Mouse (Mus musculus) embryonic stem cell, embryonic (primary cell): ENCODE results near the gene Sectm1b.

ENCODE experiments used
- CTCF ChIA-PET, 4 experiments: fragments of 300-600 bp in 2 of 4; fragments of 350-600 bp in 2 of 4; sonication (Branson Sonifier 250); formaldehyde crosslinking; loops; one replicate each; lab custom pipeline; 2022; ENCODE audit warnings: inconsistent platforms in 2 of 4; lab: Charles Lee
- POLR2A ChIA-PET, 4 experiments: fragments of 300-600 bp in 2 of 4; fragments of 350-600 bp in 2 of 4; sonication (Branson Sonifier 250); formaldehyde crosslinking; loops; one replicate each; lab custom pipeline; 2022; ENCODE audit warnings: antibody characterized with exemption in 4 of 4, inconsistent platforms in 1 of 4; lab: Charles Lee

Sectm1b gene

DNA sequence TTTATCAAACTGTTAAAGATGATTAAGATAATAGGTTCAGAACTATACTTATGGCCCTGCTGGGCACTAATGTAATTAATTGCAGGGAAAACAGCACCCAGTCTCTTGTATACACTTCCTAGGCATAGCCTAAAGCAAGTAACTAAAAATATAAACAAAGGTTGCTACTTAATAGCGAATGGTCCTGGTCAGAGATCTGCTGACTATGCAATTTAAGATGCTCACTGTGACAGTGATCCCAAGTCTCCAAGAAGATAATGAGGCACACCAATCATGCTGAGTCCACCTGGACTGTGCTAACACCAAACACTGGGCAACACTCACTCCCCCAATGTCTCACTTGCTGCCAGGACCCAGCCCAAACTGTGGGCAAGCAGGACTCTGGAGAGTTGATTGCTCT is 13.5 kb downstream of the Sectm1b start:
- POLR2A ChIA-PET: interaction anchor here in 1 of 4 experiments (0.7 kb wide), 1 partner anchor 96 kb away, joined by 3 read pairs; the partner anchor contains the start of gene Tex19.1
- CTCF ChIA-PET: interaction anchor here in 2 of 4 experiments (1.3 to 1.4 kb wide), 2 partner anchors 9 to 77 kb away, joined by 4 to 5 read pairs; no protein-coding TSS in a partner anchor

DNA sequence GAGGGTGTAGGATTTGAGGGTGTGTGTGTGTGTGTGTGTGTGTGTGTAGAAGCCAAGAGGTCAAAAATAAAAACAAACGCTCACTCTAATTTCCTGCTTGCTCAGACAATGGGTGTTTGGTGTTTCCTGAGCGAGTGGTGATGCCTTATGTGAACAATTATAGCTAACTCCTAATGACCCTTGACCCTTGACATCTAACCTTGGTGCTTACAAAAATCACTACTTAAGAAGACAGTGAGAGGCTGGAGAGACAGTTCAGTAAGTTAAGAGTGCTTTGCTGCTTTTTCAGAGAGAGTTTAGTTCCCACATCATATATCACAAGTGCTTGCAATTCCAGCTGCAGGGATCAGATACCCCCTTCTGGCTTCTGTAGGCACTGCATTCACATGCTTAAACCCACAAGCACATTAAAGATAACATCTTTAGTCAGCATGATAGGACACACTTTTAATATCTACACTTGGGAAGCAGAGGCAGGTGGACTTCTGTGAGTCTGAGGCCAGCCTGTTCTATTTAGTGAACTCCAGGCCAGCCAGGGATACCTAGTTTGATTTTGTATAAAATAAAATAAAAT is 15.5 kb downstream of the Sectm1b start:
- ChIA-PET POLR2A (interaction anchor here (0.6 to 1.6 kb wide), 6 partner anchors 11 to 558 kb away, joined by 3 to 4 read pairs (median 3); partner anchors contain the start of gene Sectm1b (in 1 of the 4)), CTCF (interaction anchor here (0.5 to 2.3 kb wide), 11 partner anchors 7 to 423 kb away, joined by 3 to 7 read pairs (median 4); no protein-coding TSS in a partner anchor)

DNA sequence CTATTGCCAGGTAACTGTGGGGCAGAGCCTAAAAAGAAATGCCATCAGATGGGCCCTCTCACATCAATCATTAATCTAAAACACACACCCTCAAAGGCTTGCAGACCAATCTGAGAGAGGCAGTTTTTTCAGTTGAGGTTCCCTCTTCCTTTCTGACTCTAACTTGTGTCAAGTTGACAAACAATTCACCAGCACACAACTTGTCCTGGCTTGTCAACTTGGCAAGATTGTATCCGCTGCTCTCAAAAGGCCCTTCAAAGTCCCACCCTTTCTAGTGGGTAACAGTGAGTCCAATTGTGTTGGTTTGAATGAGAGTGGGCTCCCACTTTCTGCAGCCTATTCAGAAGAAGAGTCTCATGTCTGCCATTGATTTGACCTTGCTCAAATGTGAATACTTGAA is 18.1 kb downstream of the Sectm1b start:
- POLR2A ChIA-PET: no interaction called here

DNA sequence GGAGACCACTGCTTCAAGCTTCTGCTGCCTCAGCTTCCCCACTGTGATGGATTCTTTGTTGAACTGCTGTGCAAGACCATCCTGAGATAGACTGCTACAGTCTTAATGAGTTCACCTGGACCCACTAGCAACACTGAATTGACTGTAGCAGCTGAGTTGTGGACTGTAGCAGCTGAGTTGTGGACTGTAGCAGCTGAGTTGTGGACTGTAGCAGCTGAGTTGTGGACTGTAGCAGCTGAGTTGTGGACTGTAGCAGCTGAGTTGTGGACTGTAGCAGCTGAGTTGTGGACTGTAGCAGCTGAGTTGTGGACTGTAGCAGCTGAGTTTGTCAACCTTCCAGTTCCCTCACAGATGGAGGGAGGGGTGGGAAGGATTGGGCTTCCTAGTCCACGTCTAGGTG is 20.3 kb downstream of the Sectm1b start:
- ChIA-PET CTCF (interaction anchor here (1.0 to 2.9 kb wide), 6 partner anchors 10 to 323 kb away, joined by 3 to 10 read pairs (median 4); no protein-coding TSS in a partner anchor), POLR2A (interaction anchor here in 1 of 4 experiments (0.9 to 1.0 kb wide), 2 partner anchors 31 to 103 kb away, joined by 3 read pairs; no protein-coding TSS in a partner anchor)

More for the DNA sequence above, 18.1 kb downstream of the Sectm1b start:
- CTCF ChIA-PET: interaction anchor here in 1 of 4 experiments (2.9 kb wide), 1 partner anchor 8 kb away, joined by 10 read pairs; no protein-coding TSS in a partner anchor

DNA sequence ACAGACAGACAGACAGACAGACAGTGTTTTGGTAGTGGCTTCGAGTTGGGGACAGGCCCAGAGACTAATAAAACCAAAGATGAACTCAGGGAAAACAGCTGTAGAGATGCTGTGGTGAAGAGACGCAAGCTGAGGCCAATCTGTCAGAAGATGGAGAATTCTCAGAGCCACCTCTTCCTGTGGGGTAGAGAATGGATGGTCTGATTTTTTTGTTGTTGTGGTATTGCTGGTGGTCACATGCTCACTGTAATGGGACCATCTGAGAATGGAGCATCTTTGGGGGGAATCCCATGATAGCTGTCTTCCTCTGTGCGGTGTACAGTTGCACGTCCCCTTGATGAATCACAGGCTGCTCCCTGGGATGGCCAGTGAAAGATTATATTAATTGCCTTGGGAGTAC is 20.9 kb downstream of the Sectm1b start:
- ChIA-PET POLR2A (interaction anchor here in 1 of 4 experiments (0.9 to 1.4 kb wide), 3 partner anchors 13 to 103 kb away, joined by 3 to 5 read pairs (median 3); no protein-coding TSS in a partner anchor), CTCF (interaction anchor here in 3 of 4 experiments (1.1 to 2.9 kb wide), 6 partner anchors 11 to 322 kb away, joined by 3 to 10 read pairs (median 4); no protein-coding TSS in a partner anchor)

DNA sequence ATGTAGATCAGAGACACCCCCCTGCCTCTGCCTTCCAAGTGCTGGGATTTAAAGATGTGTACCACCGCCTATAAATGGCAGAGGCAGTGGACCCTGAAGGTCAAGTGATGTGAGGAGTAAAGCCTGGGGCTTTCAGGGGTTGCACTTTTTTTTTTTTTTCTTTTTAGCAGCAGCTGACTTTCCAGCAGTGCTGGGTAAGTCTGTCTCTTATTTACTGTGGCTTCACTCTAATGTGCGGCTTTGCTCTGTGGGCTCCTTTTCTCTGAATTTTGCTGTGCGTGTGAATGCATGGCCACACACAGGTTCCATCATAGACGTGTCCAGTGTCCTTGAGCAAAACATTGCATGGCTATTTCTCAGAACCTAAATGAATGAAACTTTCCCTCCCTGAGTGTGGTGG is 21.7 kb downstream of the Sectm1b start:
- ChIA-PET CTCF (interaction anchor here (0.5 to 2.0 kb wide), 69 partner anchors 9 to 879 kb away, joined by 3 to 27 read pairs (median 4); partner anchors contain the start of genes Rac3 (in 3 of the 4), Ccdc57 (in 2 of the 4), Cenpx (in 1 of the 4) and Cybc1 (in 1 of the 4)), POLR2A (interaction anchor here (0.6 to 1.5 kb wide), 16 partner anchors 12 to 404 kb away, joined by 3 to 5 read pairs (median 3); partner anchors contain the start of gene Tex19.1 (in 1 of the 4))

DNA sequence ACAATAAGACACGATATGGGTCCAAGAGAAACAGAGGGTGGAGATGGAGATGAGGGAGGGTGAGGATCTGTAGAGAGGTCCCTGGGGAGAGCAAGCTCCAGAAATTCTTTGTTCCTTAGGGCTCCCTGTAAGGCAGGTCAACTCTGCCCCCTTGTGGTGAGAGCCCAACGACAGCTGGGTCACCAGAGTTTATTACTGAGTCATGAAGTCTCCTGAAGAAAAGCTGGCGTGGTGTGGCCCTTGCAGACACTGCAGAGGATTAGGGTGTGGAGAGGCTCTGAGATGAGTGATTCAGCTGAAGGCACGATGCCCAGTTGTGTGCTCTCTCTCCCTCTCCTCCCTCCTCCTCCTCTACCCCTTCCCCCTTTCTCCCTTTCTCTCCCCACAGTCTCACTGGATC is 22.2 kb downstream of the Sectm1b start:
- CTCF ChIA-PET: interaction anchor here (0.5 to 2.0 kb wide), 78 partner anchors 8 to 879 kb away, joined by 3 to 27 read pairs (median 4); partner anchors contain the start of genes Rac3 (in 3 of the 4), Ccdc57 (in 2 of the 4), Cenpx (in 1 of the 4) and Cybc1 (in 1 of the 4)
- POLR2A ChIA-PET: interaction anchor here (0.6 to 1.5 kb wide), 16 partner anchors 12 to 403 kb away, joined by 3 to 6 read pairs (median 3); partner anchors contain the start of gene Tex19.1 (in 1 of the 4)

DNA sequence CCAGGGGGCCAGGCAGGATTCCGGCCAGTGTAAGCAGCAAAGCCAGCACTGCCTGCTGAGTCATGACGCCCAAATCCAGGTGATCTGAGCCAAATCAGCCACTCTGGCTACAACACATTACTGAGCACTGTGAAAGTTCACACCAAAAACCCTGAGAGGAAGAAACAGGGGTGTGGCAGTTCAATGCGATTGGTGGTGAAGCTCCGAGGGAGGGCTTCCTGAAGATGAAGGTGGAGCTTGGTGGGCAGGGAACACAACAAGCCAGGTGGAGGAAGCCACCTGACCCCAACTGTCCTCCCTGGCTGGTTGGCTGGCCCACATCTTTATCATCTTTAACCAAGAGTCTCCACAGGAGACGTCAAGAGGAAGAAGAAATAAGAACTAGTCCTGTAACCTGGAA is 24.1 kb downstream of the Sectm1b start, which contains the start of gene Cd7:
Gene Cd7 (minus strand): TSS at position 117 of the 400 bp plus-strand sequence.
- ChIA-PET POLR2A (interaction anchor here in 1 of 4 experiments (1.3 kb wide), 1 partner anchor 319 kb away, joined by 5 read pairs; no protein-coding TSS in a partner anchor), CTCF (interaction anchor here (0.9 to 1.7 kb wide), 7 partner anchors 14 to 318 kb away, joined by 3 to 4 read pairs (median 4); partner anchors contain the start of gene Rac3 (in 1 of the 4))

DNA sequence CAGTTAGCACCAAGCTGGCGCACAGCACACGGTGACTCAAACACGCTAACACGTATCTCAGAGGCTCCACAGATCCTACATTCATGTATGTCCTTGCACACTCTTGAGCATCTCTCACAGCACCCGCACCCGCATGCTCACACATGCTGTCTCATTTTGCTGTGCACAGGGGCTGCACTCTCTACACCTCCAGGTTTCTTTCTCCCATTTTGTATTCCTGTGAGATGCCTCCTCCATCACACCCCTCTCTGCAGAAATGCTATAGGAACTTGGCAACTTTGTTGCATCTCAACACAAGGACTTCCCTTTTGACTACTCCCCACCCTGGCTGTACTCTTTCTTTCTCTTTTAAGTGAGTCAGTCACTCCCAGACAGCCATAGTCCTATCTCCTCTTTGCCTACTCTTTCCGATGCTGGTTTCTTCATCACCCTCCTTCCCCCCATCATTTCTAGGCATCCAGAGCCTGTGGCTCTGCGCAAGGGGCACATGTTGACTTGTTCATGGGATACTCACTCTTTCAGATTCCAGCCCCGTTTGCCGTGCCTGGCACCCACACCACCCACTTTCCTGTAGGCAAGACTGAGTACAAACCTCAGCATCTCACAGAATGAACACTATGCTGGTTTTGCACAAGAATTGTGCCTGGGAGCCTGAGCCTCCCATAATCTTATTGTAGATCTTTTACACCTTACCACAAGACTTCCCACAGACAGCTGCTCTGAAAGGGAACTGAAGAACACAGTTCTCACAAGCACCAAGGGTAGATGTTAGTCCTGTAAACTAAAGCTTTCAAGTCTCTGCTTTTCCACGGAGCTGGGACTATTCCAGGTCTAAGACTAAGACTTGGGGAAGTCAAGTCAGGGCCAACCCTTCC is 24.8 kb downstream of the Sectm1b start:
- POLR2A ChIA-PET: interaction anchor here in 2 of 4 experiments (1.2 to 1.3 kb wide), 2 partner anchors 48 to 318 kb away, joined by 4 to 5 read pairs; partner anchors contain the start of gene Csnk1d (in 1 of the 2)

DNA sequence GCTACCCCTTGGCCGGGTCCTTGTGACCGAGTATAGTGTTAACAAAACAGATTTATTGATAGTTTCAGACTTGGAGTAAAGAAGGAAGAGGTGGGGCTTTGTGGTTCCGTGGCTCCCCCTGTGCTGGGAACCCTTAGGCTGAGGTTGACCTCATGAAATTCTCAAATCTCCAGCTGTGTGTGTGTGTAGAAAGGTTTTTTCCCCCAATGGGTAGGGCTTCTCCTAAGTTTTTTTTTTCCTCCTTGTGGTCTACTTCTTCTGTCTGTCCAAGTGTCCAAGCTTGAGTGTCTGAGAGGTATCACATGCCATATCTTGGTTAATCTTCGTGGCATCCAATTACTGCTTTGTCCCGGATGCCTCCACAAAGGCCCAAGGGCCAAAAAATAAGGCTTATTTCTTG is 30.3 kb downstream of the Sectm1b start:
- ChIA-PET POLR2A (interaction anchor here in 1 of 4 experiments (0.8 to 1.1 kb wide), 3 partner anchors 9 to 73 kb away, joined by 3 read pairs; no protein-coding TSS in a partner anchor), CTCF (interaction anchor here in 2 of 4 experiments (0.6 to 1.0 kb wide), 2 partner anchors 8 to 15 kb away, joined by 4 to 5 read pairs; no protein-coding TSS in a partner anchor)

More for the DNA sequence above, 24.8 kb downstream of the Sectm1b start:
- CTCF ChIA-PET: interaction anchor here (0.9 to 1.7 kb wide), 7 partner anchors 15 to 317 kb away, joined by 3 to 4 read pairs (median 4); partner anchors contain the start of gene Rac3 (in 1 of the 4)

DNA sequence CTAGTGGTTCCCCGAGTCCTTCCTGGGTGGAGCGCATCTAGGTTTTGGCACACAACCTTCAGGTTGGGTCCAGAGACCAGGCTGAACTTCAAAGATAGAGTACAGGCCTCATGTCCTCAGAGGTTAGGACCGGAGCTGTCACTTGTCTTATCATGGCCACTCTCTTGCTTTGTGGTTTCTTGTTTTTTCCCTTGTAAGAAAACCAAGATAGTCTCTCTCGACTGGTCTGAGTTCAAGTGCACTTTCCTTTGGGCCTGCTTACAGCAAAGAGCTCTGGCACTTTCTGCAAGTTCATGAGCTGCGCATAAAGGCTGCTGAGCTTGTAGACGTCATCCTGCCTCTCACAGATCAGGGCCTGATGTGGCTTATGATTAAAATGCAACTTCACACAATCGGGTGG is 36.1 kb downstream of the Sectm1b start:
- POLR2A ChIA-PET: interaction anchor here in 1 of 4 experiments (1.0 kb wide), 1 partner anchor 153 kb away, joined by 3 read pairs; no protein-coding TSS in a partner anchor
- CTCF ChIA-PET: no interaction called here

DNA sequence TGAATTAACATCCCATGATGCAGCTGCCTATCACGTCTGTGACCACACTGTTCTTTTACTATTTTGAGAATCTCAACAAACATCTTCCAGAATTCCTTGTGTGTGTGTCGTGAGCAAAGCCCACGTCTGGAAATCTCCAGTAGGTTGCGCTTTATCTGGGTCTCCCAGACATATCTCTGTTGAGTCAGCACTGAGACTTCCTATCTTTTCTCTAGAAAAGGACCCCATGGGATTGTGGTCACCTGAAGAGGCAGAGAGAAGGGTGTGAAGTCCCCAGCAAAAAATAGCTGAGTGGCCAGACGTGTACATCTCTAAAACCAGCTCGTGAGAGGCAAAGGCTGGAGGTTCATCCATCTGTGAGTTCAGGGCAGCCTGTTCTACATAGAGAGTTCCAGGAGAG is 39.2 kb downstream of the Sectm1b start:
- POLR2A ChIA-PET: interaction anchor here in 2 of 4 experiments (0.8 to 1.0 kb wide), 3 partner anchors 9 to 1409 kb away, joined by 3 to 9 read pairs (median 3); no protein-coding TSS in a partner anchor

DNA sequence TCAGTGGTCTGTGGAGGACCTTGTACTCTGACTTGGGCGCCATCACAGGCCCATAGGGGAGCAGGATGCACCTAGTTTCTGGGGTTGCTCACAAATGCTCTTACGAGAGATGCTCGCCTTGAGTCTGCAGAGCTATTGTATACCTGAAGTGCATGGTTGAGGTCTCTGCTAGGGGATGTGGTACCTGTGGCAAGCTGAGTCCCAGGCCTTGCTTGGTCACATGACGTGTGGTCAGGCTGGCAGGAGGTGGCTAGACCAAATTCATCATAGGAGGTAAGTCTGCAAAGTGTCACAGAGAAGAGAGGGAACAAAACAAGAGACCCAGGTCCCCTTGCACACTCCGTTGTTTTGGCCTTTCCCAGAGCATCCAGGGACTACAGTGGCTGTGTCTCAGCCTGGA is 43.9 kb downstream of the Sectm1b start:
- CTCF ChIA-PET: interaction anchor here in 2 of 4 experiments (1.4 to 1.6 kb wide), 2 partner anchors 34 kb away, joined by 4 to 5 read pairs; no protein-coding TSS in a partner anchor
- POLR2A ChIA-PET: no interaction called here

More for the DNA sequence above, 39.2 kb downstream of the Sectm1b start:
- CTCF ChIA-PET: interaction anchor here in 1 of 4 experiments (1.6 kb wide), 1 partner anchor 16 kb away, joined by 4 read pairs; no protein-coding TSS in a partner anchor

DNA sequence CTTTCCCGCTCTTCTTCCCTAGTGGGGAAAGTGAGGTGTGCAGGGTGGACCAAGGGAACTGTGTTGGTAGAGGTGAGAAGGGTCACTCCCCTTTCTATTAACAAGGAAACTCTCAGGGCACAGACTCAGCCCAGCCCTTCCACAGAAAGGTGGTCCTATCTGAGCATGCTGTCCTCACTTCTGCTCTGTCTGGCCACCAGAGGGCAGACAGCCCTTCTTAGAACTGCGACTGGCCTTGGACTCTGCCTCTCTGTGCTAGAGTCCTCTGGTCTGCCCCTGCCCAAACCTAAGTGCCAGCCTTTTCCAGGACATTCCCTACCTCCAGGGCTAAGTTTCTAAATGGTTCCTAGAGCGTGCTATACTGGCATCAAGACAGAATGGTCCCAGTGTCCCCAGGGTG is 45.7 kb downstream of the Sectm1b start:
- POLR2A ChIA-PET: no interaction called here
- CTCF ChIA-PET: interaction anchor here in 3 of 4 experiments (0.7 to 1.7 kb wide), 5 partner anchors 23 to 30 kb away, joined by 3 to 8 read pairs (median 5); no protein-coding TSS in a partner anchor

DNA sequence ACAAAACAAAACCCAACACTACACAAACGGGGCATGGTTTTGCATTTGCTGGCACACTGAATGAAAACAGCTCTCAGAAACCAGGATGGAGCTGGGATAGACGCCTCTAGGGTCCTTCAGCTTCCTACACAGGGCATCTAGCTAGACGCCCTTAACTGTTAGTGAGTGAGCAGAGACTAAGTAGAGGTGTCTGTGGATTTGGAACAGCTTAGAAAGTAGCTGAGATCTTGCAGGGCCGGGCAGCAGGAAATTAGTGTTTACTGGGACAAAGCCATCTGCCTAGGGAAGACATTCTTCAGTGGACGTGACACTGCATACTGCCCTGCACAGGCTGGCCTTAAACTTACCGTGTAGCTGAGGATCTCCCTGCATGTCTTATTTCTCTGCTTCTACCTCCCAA is 47.9 kb downstream of the Sectm1b start:
- ChIA-PET POLR2A (interaction anchor here in 2 of 4 experiments (0.5 to 1.9 kb wide), 3 partner anchors 25 to 426 kb away, joined by 3 to 9 read pairs (median 3); partner anchors contain the start of genes Ccdc57 (in 1 of the 2) and Csnk1d (in 1 of the 2)), CTCF (interaction anchor here in 2 of 4 experiments (0.7 to 2.2 kb wide), 4 partner anchors 14 to 109 kb away, joined by 3 to 7 read pairs (median 4); no protein-coding TSS in a partner anchor)

DNA sequence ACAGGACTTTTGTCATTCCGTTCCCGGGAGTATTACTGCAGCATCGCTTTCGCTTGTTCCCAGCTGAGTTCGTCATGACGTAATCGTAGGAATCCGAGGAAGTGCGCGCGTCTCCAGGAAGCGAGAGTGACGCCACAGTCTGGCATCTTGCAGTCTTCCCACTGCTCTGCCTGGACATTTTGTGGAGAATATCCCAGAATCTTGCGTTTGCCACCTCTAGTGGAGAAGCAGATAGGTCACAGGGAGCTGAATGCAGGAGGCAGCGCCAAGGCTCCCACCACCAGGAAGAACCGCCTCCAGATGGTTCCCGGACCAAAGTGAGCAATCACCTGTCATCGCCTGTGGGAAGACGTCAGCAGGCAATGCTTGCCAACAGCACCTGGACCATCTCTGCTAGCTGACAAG is 48.5 kb downstream of the Sectm1b start:
- ChIA-PET POLR2A (interaction anchor here in 3 of 4 experiments (0.6 to 1.9 kb wide), 7 partner anchors 24 to 908 kb away, joined by 3 to 9 read pairs (median 3); partner anchors contain the start of genes Csnk1d (in 2 of the 3) and Ccdc57 (in 1 of the 3)), CTCF (interaction anchor here in 2 of 4 experiments (0.5 to 2.2 kb wide), 6 partner anchors 10 to 110 kb away, joined by 3 to 7 read pairs (median 4); no protein-coding TSS in a partner anchor)
